Mouse (Mus musculus): ENCODE data around the gene Tle4. TPM values are rescaled to one million over a fixed set of nuclear protein-coding genes. Genes with fewer than 3 reads are reported as not detected.

The Tle4 gene
- polyA plus RNA-seq, 1 experiment = 0.76 TPM

DNA sequence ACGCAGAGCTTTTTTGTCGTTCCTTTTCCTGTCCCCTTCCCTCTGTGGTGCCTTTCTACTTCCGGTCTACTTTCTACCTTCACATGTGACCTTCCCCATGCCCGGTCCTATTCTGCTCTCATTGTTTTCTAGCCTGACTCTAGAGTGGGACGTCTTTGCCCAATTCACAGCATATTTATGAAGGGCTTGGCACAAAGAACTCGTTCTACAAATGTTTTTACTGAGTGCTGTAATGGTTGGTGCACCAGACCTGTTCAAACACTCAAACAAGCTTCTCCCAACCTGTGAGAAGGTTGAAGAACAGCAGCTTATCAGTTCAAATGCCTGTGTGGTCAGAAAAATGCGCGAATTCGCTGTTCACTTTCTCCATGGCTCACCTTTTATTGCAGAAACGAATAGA lies 44.8 kb upstream of the Tle4 start:
- Histone ChIP-seq H3K36me3 (ENCODE audit: control insufficient read depth, insufficient read depth) (no peaks in the 10 kb centered on the region), H3K4me3 (no peak overlapping the region), H3K27me3 (ENCODE audit: control insufficient read depth, insufficient read depth, insufficient read length) (peaks cover 5% of the 10 kb centered on the region), H3ac (ENCODE audit: control insufficient read depth, insufficient read length) (no peak overlapping the region), H3K79me2 (ENCODE audit: control insufficient read depth, insufficient read depth) (no peaks in the 10 kb centered on the region), H3K4me2 (ENCODE audit: low read depth) (no peak overlapping the region)
- no peak for TF ChIP-seq SRF (IDR thresholded peaks at IDR 0.05; ENCODE audit: control insufficient read depth, insufficient read length, low read depth)
- no peak for TF ChIP-seq MAX (IDR thresholded peaks at IDR 0.05; ENCODE audit: low read depth)
- TF ChIP-seq E2F4 (IDR thresholded peaks at IDR 0.05; ENCODE audit: insufficient read depth) = no peak
- no peak for TF ChIP-seq TCF3 (IDR thresholded peaks at IDR 0.05; ENCODE audit: insufficient read length, low read depth)
- no peak for TF ChIP-seq TCF12 (IDR thresholded peaks at IDR 0.05; ENCODE audit: insufficient read depth, poor library complexity, severe bottlenecking)
- TF ChIP-seq CEBPB (IDR thresholded peaks at IDR 0.05; ENCODE audit: insufficient read depth, poor library complexity, severe bottlenecking) = no peak
- TF ChIP-seq USF1 (IDR thresholded peaks at IDR 0.05; ENCODE audit: low read depth) = no peak
- TF ChIP-seq MYOD1 (IDR thresholded peaks at IDR 0.05; ENCODE audit: control insufficient read depth in 1 of 3, insufficient read length in 2 of 3, low read depth in 2 of 3) = no peak
- TF ChIP-seq POLR2AphosphoS2 (IDR thresholded peaks at IDR 0.05; ENCODE audit: insufficient read length, low read depth) = no peak

DNA sequence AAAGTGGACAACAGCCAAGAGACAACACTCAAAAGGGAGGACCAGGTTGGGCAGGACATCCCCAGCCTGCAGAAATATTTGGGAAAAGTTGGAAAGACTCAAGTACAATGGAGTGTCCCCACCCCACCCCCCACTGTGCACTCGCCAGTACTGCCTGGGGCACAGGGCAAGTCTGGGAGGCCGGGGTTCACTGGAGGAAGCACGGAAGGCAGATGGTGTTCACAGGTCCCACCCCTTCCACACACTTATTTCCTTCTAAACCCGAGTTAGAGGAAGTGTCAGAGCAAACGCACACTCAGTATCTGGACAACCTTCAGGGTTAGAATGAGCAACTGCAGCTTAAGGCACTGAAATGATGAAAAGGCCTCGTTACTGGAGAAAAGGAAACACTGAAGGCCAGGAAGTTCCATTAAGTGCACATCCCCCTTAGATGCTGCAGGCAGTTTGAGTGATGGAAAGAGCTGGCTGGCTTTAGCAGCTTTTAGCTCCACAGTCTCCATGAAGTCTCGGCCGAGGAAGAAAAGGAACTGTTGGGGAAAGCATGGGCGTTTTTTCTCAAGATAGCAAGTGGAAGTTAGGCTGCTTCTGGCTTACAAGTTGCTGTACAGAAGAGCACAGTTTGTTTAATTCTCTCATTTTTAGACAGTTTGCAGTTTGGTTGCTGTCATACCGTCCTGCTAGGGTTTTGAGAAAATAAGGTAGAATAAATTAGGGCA lies 37.5 kb upstream of the Tle4 start:
- TF ChIP-seq CEBPB (IDR thresholded peaks at IDR 0.05; ENCODE audit: insufficient read depth, poor library complexity, severe bottlenecking) (no peak), TCF12 (IDR thresholded peaks at IDR 0.05; ENCODE audit: insufficient read depth, poor library complexity, severe bottlenecking) (no peak), USF1 (IDR thresholded peaks at IDR 0.05; ENCODE audit: low read depth) (no peak), POLR2AphosphoS2 (IDR thresholded peaks at IDR 0.05; ENCODE audit: insufficient read length, low read depth) (no peak)
- H3K4me3 ChIP-seq = no peak overlapping the region
- H3K4me2 ChIP-seq (ENCODE audit: low read depth) = no peak overlapping the region
- peaks cover 9% of the 10 kb centered on the region for H3K27me3 ChIP-seq (ENCODE audit: control insufficient read depth, insufficient read depth, insufficient read length)
- H3K36me3 ChIP-seq (ENCODE audit: control insufficient read depth, insufficient read depth) = no peaks in the 10 kb centered on the region
- no peak overlapping the region for H3ac ChIP-seq (ENCODE audit: control insufficient read depth, insufficient read length)
- H3K79me2 ChIP-seq (ENCODE audit: control insufficient read depth, insufficient read depth) = no peaks in the 10 kb centered on the region

DNA sequence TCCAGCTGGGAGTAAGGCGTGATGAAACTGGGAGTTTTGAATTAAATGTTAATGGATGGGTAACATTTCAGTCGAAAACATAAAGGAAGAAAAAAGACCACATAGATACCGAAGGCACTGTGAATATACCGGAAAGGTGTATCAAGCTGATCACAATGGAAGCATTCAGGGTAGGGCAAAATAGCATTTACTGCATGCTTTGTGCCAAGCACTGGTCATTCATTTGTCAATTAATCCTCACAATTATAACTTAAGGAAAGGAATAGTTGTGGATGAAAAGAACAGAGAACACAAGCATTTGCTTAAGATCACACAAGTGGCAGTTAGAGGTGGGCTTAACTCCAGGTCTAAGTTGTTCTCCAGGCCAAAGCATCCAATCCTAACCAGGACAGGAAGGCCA lies 25.5 kb upstream of the Tle4 start:
- Histone ChIP-seq H3K4me2 (ENCODE audit: low read depth) (no peak overlapping the region), H3K27me3 (ENCODE audit: control insufficient read depth, insufficient read depth, insufficient read length) (no peaks in the 10 kb centered on the region), H3K4me3 (no peak overlapping the region), H3K79me2 (ENCODE audit: control insufficient read depth, insufficient read depth) (no peaks in the 10 kb centered on the region), H3ac (ENCODE audit: control insufficient read depth, insufficient read length) (no peak overlapping the region), H3K36me3 (ENCODE audit: control insufficient read depth, insufficient read depth) (no peaks in the 10 kb centered on the region)
- TF ChIP-seq E2F4 (IDR thresholded peaks at IDR 0.05; ENCODE audit: insufficient read depth) (no peak), TCF3 (IDR thresholded peaks at IDR 0.05; ENCODE audit: insufficient read length, low read depth) (no peak), CEBPB (IDR thresholded peaks at IDR 0.05; ENCODE audit: insufficient read depth, poor library complexity, severe bottlenecking) (no peak), MYOD1 (IDR thresholded peaks at IDR 0.05; ENCODE audit: control insufficient read depth in 1 of 3, insufficient read length in 2 of 3, low read depth in 2 of 3) (no peak), TCF12 (IDR thresholded peaks at IDR 0.05; ENCODE audit: insufficient read depth, poor library complexity, severe bottlenecking) (no peak), POLR2AphosphoS2 (IDR thresholded peaks at IDR 0.05; ENCODE audit: insufficient read length, low read depth) (no peak), POLR2A (IDR thresholded peaks at IDR 0.05; ENCODE audit: insufficient read length, low read depth) (no peak), MYOG (IDR thresholded peaks at IDR 0.05; ENCODE audit: control insufficient read depth in 1 of 3, insufficient read depth in 1 of 3, insufficient read length in 2 of 3, low read depth in 2 of 3) (no peak), SRF (IDR thresholded peaks at IDR 0.05; ENCODE audit: control insufficient read depth, insufficient read length, low read depth) (no peak), USF1 (IDR thresholded peaks at IDR 0.05; ENCODE audit: low read depth) (no peak), MAX (IDR thresholded peaks at IDR 0.05; ENCODE audit: low read depth) (no peak), REST (IDR thresholded peaks at IDR 0.05; ENCODE audit: insufficient read depth, insufficient read length) (no peak)

DNA sequence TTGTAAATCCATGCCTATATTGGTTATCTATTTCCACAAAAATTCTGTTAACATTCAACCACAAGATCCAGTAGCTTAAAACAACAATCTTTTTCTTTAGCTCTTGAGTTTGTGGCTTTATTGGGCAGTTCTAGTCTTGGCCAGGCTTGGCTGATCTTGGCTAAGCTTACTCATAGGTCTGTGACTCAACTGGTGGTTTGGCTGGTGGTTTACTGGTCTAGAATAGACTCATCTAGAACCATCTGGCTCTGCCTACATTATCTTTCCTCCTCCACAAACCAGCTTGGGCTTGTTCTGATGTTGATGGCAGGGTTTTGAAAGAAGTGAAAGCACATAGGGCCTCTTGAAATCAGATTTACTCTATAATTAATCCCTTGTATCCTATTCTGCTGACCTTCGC lies 22.7 kb upstream of the Tle4 start:
- Histone ChIP-seq H3K79me2 (ENCODE audit: control insufficient read depth, insufficient read depth) (no peaks in the 10 kb centered on the region), H3K27me3 (ENCODE audit: control insufficient read depth, insufficient read depth, insufficient read length) (peaks cover 12% of the 10 kb centered on the region), H3K4me2 (ENCODE audit: low read depth) (no peak overlapping the region), H3K36me3 (ENCODE audit: control insufficient read depth, insufficient read depth) (no peaks in the 10 kb centered on the region), H3ac (ENCODE audit: control insufficient read depth, insufficient read length) (no peak overlapping the region), H3K4me3 (no peak overlapping the region)
- TF ChIP-seq TCF12 (IDR thresholded peaks at IDR 0.05; ENCODE audit: insufficient read depth, poor library complexity, severe bottlenecking) (no peak), CEBPB (IDR thresholded peaks at IDR 0.05; ENCODE audit: insufficient read depth, poor library complexity, severe bottlenecking) (no peak), USF1 (IDR thresholded peaks at IDR 0.05; ENCODE audit: low read depth) (no peak), MYOG (IDR thresholded peaks at IDR 0.05; ENCODE audit: control insufficient read depth in 1 of 3, insufficient read depth in 1 of 3, insufficient read length in 2 of 3, low read depth in 2 of 3) (no peak), REST (IDR thresholded peaks at IDR 0.05; ENCODE audit: insufficient read depth, insufficient read length) (no peak)

DNA sequence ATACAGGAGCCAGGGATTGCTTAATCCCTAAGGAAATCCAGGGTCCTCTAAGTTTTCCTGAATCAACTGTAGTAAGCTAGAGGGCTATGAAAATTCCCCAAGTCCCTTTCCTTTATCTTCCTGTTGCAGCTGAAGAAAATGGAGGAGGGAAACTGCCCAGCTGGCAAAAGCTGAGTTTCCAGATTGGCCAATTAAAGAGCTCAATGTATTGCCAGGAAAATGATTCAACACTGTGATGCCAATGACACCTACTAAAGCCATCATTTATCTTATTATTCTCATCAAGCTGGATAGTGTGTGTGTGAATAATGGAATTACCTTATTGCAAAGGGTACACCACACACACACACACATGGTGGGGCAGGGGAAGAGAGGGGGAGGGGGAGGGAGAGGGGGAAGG lies 22.0 kb upstream of the Tle4 start:
- Histone ChIP-seq H3K79me2 (ENCODE audit: control insufficient read depth, insufficient read depth) (no peaks in the 10 kb centered on the region), H3K4me3 (no peak overlapping the region), H3K36me3 (ENCODE audit: control insufficient read depth, insufficient read depth) (no peaks in the 10 kb centered on the region), H3K4me2 (ENCODE audit: low read depth) (no peak overlapping the region), H3ac (ENCODE audit: control insufficient read depth, insufficient read length) (no peak overlapping the region), H3K27me3 (ENCODE audit: control insufficient read depth, insufficient read depth, insufficient read length) (peaks cover 14% of the 10 kb centered on the region)
- TF ChIP-seq MYOG (IDR thresholded peaks at IDR 0.05; ENCODE audit: control insufficient read depth in 1 of 3, insufficient read depth in 1 of 3, insufficient read length in 2 of 3, low read depth in 2 of 3) = no peak
- no peak for TF ChIP-seq SRF (IDR thresholded peaks at IDR 0.05; ENCODE audit: control insufficient read depth, insufficient read length, low read depth)
- no peak for TF ChIP-seq TCF3 (IDR thresholded peaks at IDR 0.05; ENCODE audit: insufficient read length, low read depth)
- TF ChIP-seq TCF12 (IDR thresholded peaks at IDR 0.05; ENCODE audit: insufficient read depth, poor library complexity, severe bottlenecking) = no peak
- TF ChIP-seq POLR2AphosphoS2 (IDR thresholded peaks at IDR 0.05; ENCODE audit: insufficient read length, low read depth) = no peak

All from myocyte (in vitro differentiated cells).